Mouse (Mus musculus) CD4-positive, CD25-positive, alpha-beta regulatory T cell, adult 2 months (primary cell): ENCODE measurements at regions not wholly inside any gene's neighbourhood (a gene's known extent, or its start where the extent isn't known, plus 50 kb on each side); places are given as distances from the start of the nearest gene placed in this dataset.

Experiments used
- DNase-seq: peaks from one replicate; pipeline ENCODE4 v3.0.0-alpha.2; 2012; ENCODE audit warnings: low read depth, low spot score

DNA sequence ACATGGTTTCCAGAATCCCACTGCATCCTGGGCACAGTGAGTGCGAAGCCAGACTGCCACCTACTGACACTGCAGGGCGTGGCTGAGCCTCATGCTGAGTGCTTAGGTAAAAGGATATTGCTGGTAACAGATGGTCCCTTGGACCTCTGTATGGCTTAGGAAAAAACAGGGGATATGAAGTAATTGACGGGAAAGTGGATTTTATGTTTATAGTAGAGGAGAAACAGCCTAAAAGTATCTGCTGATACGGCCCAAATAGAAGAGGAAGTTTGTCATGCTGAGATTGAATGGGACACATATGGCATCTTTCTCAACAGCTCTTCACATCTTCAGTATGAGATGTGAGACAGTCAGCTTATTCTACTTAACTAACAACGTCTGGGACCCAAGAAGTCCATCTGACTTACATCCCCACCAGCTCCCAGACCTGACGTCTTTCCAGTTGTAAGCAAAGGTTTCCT, 182.1 kb downstream of the Rap2a start:
- DNase-seq: no peak

DNA sequence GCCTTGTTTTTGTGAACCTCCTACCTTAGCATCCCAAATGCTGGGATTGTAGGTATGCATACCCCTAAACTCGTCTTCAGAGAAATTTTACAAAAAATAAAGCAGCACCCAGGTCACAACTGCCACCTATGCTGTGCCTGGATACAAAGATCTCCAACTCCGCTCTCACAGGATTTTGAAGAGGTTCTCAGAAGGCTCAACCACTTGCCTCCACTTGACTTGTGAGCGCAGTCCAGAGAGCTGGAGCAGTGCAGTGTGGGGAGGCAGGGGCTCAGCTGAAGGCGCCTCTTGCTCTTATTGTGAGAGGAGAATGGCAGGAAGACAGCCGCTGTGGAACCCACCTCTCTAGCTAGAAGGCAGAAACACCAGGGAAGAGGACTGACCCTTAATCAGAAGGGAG, 182.9 kb downstream of the Rap2a start:
- no peak for DNase-seq

DNA sequence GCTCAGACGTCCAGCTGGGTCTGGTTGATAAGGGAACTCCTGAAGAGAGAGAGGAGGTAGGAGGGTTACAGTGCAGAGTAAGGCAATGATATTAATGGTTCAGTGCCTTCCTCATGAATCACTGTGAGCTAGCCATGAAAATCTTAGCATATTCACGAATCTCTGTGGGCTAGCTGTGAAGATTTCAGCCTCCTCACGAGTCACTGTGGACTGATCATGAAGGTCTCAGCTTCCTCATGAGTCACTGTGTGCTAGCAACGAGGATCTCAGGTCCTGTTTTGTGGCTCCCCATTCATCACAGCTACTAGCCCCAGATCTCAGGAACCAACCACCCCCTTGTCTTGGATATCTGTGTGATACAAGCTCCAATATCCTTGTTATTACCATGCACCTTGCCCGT, 191.4 kb downstream of the Rap2a start:
- DNase-seq: no peak

DNA sequence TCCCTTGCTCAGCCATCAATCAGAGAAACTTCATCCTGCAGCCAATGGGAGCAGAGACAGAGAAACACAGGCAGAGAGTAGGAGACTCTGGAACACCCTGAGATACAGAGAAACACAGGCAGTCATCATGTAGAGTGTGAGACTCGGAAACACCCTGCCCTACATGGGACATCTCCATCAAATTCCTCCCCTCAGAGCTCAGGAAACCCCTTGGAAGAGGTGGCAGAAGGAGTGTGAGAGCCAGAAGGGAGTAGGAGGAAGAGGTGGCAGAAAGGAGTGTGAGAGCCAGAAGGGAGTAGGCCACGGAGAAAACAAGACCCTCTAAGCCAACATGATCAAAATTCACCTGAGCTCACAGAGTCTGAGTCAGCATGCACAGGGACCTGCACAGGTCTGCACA, 197.5 kb downstream of the Rap2a start:
- no peak for DNase-seq

DNA sequence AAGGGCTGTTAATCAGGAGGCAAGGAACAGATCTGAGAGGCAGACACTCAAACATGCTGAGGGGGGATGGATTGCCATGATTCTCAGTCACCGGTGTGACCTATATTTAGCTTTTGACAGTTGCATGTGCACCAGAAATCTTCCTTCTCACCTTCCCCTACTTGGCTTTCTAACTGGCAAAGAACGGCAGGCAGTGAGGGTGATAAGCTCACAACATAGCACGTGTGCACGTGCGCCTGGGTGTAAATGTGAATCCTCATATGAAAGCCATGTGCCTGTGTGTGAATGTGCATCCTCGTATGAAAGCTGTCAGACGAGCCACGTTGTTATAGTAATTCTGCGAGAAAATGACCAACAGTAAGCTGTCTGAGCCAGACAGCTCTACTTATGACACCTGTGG, 200.3 kb downstream of the Rap2a start:
- no peak for DNase-seq

DNA sequence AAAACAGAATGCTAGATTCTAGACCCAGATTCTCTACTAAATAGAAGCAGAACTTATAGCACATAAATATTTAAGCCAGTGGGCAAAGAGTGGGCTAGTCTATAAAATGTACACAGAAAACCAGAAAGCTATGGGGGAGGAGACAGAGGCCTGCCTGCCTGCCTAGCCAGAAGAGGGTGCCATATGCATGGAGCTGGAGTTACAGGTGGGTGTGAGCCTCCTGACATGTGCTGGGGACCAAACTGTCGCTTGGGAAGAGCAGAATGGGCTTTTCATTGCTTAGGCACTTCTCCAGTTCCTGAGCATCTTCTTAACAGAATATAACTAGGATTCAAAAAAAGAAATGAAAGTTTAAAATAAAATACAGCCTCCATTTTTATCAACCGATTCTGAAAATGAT, 200.8 kb downstream of the Rap2a start:
- DNase-seq: no peak

DNA sequence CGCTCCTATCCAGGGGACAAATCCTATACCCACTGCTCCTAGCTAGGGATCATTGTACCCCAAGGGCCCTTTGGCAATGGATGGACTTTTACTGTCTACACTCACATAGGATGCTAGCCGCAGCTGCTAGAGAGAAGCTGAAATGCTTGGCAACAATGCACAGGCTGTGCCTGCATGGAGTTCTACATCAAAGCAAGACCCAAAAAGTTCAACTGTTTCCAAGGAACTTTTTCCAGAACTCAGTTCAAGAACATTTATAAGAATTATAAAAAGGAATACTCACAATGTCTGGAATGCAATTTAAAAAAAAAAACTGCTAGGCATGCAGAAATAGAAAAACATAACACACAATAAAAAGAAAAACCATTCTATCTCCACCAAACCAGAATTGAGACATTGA, 202.0 kb downstream of the Rap2a start:
- no peak for DNase-seq

DNA sequence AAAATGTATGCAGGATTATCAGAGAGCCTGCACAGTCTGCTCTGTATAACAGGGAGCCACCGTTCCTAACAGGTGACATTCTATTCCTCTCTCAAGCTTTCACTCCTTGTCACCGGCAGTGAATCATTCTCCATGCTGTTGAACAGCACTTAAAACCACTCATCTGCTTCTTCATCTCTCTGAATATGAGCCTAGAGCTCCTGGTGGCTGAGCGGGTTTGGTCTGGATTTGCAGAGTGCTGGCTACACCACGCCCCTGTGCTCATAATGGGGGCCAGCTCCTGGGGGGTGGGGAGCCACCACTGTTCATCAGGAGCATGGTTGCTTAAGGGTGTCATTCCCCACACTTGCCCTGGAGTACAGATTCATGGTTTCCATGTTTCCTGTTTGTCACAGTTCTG, 207.0 kb downstream of the Rap2a start:
- no peak for DNase-seq

DNA sequence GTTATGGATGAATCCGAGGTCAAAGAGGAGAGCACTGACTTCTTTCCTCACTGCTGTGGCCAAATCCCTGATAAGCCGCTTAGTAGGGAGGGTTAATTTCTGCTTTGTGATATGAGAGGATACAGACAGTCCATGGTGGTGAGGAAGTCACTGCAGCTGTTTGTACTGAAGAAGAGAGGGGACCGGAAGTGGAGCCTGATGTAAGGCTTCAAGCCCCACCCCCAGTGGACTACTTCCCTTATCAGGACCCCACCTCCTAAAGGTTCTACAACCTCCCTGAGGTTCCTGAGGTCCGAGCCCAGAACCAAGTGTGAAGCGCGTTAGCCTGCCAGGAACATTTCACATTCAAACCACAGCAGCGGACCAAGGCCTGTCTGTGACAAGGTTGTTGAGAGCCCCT, 207.6 kb downstream of the Rap2a start:
- DNase-seq: peak; percentile 18

DNA sequence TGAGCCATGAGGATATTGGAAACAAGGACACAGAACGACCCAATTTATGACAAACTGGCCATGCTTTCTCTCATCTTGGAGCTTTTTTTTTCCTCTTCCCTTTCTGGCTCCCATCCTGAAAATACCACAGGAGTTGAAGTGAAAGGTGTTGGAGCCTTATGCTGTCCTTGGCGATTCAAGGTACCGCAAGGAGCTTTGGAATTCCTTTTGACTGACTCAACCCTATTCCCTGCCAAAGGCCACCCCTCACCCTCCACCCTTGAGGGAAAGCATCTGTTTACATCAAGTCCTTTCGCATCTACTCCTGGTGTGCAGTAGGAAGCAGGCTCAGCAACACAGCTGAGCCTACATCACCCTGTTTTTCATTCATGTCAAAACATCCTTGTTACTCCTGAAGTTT, 208.5 kb downstream of the Rap2a start:
- no peak for DNase-seq

DNA sequence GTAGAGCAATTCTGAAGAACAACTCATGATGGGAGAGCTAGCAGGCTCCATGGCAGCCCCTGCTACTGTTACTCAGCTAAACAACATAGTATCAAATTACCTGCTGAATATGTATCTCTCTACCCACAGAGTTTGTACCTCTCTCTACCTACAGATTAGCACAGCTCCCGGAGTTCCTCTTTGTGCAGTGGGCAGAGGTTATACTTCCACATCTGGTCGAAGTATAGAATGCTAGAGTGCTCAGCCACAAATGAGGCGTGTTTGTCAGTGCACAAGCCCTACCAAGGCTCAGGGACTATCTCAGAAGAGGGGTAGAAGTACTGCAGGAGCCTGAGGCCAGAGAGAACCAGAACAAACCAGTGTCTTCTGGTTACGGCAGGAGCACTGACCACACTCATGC, 211.6 kb upstream of the Ipo5 start:
- no peak for DNase-seq

DNA sequence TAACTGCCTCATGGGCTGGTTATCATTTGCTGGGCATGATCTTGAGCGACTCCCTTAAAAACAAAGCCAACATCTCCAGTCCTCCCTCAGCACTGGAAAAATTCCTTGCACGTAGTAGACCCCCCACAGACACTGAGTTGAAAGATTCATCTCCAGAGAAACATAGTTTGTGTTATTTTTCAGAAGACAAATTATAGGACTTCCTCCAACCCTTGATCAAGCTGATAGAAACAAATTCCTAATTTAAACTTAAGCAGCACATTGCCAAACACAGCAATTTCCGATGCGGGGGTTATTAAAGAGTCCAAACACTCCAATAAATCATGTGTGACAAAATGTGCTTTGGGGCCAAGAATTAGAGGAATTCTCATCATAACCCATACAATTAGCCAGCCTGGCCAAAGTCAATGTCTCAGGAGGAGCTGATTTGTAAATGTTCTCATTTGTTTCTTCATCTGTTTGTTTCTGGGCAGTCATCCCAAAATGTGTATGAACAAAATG, 205.7 kb upstream of the Ipo5 start:
- no peak for DNase-seq

DNA sequence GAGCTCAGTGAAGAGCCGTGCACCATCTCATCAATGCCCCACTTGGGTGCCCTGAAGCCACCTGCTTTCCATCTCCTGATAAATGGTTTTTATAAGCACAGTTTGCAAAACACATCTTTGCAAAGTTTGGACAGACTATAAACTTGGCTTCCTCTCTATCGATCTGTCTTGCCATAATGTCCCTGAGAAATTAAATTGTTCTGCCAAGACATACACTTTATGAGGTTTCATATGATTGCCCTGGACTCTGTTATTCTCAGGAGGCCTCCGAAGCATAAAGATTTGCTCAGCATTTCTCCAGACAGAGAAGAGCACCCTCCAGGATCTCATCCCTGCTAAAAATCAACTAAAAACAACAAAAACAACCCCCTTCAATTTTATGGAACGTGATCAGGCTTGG, 200.2 kb upstream of the Ipo5 start:
- DNase-seq: no peak

DNA sequence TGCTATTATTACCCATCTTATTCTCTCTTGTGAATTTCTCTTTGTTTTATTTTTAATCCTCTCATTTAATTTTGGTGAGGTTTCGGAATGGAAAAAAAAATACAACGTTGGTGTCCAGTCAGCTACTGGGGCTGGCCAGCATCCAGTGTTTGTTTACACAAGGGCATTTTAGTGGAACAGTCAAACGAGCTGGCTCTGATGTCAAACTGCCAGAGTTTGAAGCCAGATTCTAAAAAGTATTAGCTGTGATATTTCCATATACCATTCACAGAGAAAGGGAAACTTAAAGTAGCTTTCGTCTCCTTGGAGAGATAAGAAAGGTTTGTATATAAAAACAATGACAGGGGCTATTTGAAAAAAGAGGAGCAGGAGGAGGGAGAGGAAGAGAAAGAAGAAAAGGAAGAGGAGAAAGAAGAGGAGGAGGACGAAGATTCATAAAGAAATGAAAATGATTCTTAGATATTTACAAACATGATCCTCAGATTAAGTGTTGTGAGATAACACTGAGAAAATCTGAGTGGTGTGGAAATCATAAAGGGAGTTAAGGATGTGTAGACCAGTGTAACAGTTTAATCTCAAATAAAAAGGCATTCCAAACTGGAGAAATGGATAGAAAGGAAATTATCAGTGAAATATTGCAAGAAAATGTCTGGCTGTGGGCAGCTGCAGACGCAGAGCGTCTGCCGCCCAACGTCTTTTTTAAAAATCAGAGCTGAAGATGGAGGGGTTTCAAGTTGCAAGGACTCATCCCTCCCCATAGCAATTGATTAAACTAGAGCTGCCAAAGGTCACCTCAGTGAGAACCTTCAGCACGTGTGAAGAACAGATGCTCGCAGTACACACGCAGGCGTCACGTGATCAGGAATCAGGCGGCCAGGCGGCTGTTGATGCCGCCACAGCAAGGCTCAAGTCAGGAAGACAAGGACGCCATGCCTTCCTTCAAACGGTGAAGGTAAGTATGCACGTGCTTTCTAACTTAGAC, 190.3 kb upstream of the Ipo5 start:
- no peak for DNase-seq

DNA sequence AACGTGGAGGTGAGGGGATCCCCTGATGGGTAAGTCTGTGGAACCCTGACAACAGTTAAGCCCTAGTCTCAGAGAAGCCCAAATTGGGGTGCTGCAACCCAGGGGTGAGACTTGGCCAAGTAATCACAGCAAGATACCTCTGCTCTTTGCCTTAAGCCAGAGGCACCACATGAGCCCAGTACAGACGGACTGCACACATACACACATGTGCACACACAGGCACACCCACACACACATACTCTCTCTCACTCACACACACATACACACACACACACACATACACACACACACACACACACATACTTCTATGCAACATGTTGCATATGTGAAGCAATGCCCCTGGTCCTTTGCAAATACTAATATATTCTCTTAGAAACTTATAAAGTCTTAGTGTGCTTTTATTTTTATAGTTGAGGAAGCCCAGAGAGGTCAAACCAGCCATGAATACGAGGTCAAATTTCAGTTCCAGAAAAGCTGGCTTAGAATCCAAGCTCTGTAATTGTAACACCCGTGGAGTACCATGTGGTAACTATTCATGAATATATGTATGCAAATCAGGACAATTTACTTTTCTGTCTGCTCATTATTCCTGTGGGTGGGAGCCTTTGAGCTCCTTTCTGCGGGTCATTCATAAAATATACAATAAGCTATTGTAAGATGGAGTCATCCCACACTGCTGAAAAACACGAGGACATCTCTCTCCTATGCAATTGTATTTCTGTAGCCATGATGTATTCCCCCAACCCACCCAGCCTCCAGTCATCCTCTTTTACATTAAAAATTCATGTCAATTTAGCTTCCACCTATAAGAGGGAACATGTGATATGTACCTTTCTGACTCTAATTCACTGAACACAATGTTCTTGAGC, 189.2 kb upstream of the Ipo5 start:
- DNase-seq: no peak

DNA sequence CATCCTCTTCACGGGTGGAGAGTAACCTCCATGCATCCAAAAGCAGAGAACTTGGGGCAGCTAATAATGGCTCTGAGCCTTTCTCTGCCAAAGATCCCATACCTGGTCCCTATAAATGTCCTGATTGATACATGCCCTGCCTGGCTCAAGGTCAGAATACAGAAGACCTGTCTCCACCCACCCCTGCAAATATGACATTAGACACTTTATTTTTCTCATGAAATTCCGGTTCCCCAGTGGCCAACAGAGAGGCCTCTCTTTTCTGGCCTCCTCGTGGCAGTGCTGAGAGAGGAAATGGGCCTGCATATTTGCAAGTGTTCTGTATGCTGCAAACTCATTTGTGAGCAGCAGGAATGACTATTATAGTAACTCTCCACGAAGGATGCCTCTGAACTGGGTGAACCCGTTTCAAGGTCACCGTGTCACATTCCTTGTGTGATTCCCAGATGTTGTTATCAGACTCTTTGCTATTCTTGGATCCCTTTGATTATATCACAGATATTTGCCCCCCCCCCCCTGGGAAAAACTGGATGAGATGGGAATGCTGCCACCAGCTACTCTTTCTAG, 188.4 kb upstream of the Ipo5 start:
- no peak for DNase-seq

DNA sequence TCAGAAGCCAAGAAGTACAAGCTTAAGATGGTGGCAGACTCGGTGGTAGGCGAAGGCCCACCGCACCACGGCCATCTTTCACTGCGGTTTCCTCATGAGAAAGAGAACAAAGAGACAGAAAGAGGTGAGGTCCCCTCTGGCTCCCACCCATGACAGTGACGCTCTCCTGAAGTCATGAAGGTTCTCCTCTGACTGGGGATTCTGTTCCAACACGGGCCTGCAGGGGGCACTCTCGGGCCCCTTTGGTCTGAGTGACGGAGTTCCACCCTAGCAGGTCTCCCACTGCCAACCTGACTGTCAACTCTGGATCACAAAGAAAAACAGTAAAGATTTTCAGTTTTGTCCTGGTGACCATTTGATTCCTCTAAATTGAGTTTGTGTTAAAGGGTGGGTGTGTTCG, 182.9 kb upstream of the Ipo5 start:
- no peak for DNase-seq

DNA sequence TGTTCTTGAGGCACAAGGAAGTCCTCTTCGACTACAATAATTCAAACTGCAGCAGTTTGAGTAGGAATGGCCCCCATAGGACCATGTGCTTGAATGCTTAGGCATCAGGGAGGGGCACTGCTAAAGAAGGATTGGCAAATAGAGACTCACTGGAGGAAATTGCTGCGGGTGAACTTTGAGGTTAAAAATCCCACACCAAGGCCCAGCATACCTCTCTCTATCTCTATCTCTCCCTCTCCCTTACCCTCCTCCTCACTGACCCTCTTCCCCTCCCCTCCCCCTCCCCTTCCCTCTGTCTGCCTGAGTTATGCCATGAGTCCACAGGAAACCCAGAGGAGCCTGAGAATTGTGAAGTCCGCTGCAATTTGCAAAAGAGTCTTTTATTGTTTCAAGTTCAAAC, 180.8 kb upstream of the Ipo5 start:
- DNase-seq: no peak

DNA sequence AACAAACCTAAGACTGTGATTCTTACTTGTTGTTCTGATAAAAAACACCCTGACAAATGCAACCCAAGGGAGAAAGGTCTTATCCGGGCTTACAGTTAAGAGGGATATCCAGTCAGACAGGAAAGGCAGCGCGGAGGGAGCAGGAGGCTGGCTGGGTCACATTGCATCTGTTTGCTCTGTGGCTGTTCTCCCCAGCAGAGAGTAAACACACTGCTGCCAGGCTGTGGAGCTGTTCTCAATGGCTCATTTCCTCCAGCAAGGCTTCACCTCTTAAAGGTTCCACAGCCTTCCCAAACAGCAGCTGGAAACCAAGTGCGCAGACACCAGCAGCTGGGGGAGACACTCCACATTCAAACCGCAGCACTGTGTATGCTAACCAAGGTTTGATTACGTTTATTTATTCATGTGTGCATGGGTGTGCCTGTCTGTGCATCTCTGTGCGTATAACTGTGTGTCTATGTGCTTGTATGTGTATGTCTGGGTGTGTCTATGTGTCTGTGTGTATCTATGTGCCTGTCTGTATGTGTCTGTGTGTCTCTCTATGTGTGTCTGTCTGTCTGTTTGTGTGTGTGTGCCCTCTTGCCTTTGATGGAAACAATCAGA, 179.2 kb upstream of the Ipo5 start:
- no peak for DNase-seq

DNA sequence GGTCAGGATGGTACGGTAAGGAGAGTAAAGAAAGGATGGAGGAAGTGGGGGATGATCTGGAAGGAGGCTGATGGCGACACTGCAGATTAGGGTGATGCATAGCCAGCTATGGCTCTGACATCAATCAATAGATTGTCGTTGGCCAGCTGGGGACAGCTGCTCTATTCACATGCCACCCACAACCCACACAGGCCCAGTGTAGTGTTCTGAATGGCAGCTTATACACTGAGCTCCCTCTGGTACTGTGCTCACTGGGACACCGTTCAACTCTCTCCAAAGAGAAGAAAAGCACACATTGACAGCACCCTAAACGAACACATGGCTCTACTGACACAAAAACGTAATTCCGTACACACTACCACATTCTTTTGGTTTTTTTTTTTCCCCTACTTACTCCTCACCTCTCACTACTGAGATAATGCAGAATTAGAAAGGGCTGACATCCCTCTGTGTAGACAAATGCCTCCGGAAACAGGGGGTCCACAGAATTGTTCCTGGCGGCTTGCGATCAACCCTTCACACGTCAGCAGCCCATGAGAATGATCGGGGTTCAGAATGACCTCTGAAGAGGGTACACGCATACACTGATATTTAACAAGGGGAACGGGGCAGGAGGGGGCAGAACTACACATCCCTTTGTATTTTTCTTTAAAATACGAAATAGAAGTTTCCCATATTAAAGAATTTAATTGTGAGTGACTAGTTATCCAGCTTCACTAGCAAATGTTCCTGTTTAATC, 178.5 kb upstream of the Ipo5 start:
- DNase-seq: no peak

DNA sequence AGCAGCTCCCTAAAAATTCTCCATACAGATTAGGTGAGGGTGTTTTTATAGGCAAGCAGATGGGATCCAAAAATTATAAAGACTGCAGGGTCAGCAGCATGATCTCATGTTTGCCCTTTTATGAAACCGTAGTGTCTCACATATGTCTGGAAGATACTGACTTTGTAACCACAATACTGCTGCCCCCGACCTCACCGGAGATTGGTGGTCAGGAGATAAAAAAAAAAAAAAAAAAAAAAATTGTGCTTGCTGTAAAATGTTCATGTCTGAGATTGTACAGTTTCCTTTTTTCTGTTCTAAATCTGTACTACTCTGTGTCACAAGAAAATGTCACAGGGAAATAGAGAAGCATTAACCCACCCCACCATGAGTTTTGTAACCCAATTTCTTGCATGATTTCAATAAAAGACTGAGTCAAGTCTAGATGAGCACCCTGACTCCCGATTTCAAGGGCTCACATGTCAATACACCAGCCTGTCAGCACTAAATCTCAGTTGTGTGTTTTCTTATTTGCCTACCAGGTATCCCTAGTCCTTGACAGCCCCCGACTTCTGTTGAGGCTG, 169.5 kb upstream of the Ipo5 start:
- DNase-seq: no peak
